Comparison of ENCODE assay signal across 27 mouse cellular contexts in the genomic region with DNA sequence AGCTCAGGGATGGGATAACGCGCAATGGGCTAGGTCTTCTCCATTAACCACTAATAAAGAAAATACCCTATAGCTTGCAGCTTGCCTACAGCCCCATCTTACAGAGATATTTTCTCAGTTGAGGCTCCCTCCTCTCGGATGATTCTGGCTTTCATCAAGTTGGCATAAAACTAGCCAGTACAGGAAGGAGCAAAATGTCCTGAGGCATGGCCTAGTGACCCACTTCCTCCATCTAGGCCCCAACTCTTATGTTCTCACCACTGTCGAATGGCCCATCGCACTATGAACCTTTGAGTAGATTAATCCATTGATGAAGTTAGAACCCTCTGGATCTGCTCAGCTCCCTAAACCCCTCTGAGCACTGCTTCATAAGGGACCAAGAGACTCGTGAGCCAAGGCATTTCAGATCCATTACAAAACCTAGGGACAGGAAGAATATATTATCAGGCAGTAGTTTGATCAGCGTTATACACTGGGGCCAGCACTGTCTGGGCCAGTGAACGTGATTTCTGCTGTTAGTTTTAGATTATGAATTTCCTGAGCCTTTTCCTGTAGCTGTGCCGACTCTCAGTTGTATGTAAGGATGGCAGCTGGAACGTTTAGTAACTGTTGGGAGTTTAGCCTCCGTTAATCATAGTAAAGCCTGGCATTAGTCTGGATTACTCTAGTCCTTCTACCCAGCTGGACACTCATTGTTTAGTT.
DNase-seq lines count a peak whose midpoint lies in the region; ATAC-seq and TF ChIP-seq lines count a peak whose summit lies in the region.
"Had no signal": no experiment of that assay in that cellular context is flagged by ENCODE, and none has a peak within 500 bp of the region (broad histone marks: within the 10 kb centered on the region; RNA-seq: fewer than 3 reads in every experiment).

No protein-coding gene starts in this region.

- no peak for DNase-seq in heart, embryonic 10.5 days (ENCODE audit: low spot score)
- no peak for DNase-seq in heart, adult 8-10 months (ENCODE audit: low spot score)
- DNase-seq in heart, adult 2 months = no peak
- no peak for DNase-seq in heart, postnatal 36 days
- DNase-seq in retina, postnatal 1 day = peak; percentile 37
- DNase-seq: adrenal gland, adult 8-10 months; adrenal gland, postnatal 25 days; cerebellum, adult 11-12 months; cerebellum, adult 8-10 months; cerebellum, postnatal 10 days; cerebellum, postnatal 36 days; embryo, embryonic 11 days; gastrocnemius, postnatal 25 days; heart, postnatal 4 days; kidney, adult 18-20 months had no signal

- no peaks in the 10 kb centered on the region for H3K79me2 ChIP-seq in heart, adult 2 months (replicated peaks; ENCODE audit: control insufficient read depth, insufficient read depth, low read length)

- no peak overlapping the region for H3K4me3 ChIP-seq in heart, embryonic 10.5 days
- H3K4me3 ChIP-seq in heart, embryonic 13.5 days = no peak overlapping the region
- H3K4me3 ChIP-seq in heart, adult 2 months = no peak overlapping the region
- H3K4me3 ChIP-seq in heart, embryonic 16.5 days (ENCODE audit: low read length) = no peak overlapping the region
- H3K4me3 ChIP-seq: embryonic facial prominence, embryonic 10.5 days; embryonic facial prominence, embryonic 13.5 days; erythroblast, embryonic 14.5 days; forebrain, embryonic 12.5 days; forebrain, embryonic 15.5 days had no signal

- no peaks in the 10 kb centered on the region for H3K27me3 ChIP-seq in heart, embryonic 10.5 days (ENCODE audit: insufficient read depth, poor library complexity, severe bottlenecking)
- no peaks in the 10 kb centered on the region for H3K27me3 ChIP-seq in heart, embryonic 13.5 days (replicated peaks)
- H3K27me3 ChIP-seq in heart, adult 2 months (ENCODE audit: control insufficient read depth, insufficient read depth, low read length) = no peaks in the 10 kb centered on the region
- H3K27me3 ChIP-seq in heart, embryonic 16.5 days (ENCODE audit: control insufficient read depth, insufficient read depth, low read length) = no peaks in the 10 kb centered on the region
- H3K27me3 ChIP-seq: embryonic facial prominence, embryonic 13.5 days; forebrain, embryonic 12.5 days; forebrain, embryonic 15.5 days had no signal

- no peaks in the 10 kb centered on the region for H3K36me3 ChIP-seq in heart, embryonic 10.5 days
- no peaks in the 10 kb centered on the region for H3K36me3 ChIP-seq in heart, embryonic 13.5 days
- no peaks in the 10 kb centered on the region for H3K36me3 ChIP-seq in heart, adult 2 months (ENCODE audit: control insufficient read depth, insufficient read depth, low read length)
- H3K36me3 ChIP-seq in heart, embryonic 16.5 days (ENCODE audit: control insufficient read depth, insufficient read depth) = no peaks in the 10 kb centered on the region
- H3K36me3 ChIP-seq: embryonic facial prominence, embryonic 10.5 days; embryonic facial prominence, embryonic 13.5 days; forebrain, embryonic 12.5 days; forebrain, embryonic 15.5 days had no signal

- H3K9ac ChIP-seq in heart, embryonic 13.5 days = no peak overlapping the region
- H3K9ac ChIP-seq in heart, adult 2 months (ENCODE audit: low read depth, low read length) = no peak overlapping the region
- H3K9ac ChIP-seq in heart, embryonic 16.5 days (ENCODE audit: low read length) = no peak overlapping the region
- H3K9ac ChIP-seq: embryonic facial prominence, embryonic 13.5 days; forebrain, embryonic 12.5 days; forebrain, embryonic 15.5 days; hindbrain, embryonic 14.5 days had no signal

- no peaks in the 10 kb centered on the region for H3K9me3 ChIP-seq in heart, embryonic 10.5 days
- no peaks in the 10 kb centered on the region for H3K9me3 ChIP-seq in heart, embryonic 13.5 days
- H3K9me3 ChIP-seq in heart, embryonic 16.5 days (replicated peaks; ENCODE audit: control insufficient read depth, low read length) = no peaks in the 10 kb centered on the region
- H3K9me3 ChIP-seq: embryonic facial prominence, embryonic 10.5 days; embryonic facial prominence, embryonic 13.5 days; forebrain, embryonic 12.5 days; forebrain, embryonic 15.5 days had no signal

- no peak for TF ChIP-seq POLR2A in heart, adult 2 months (IDR thresholded peaks at IDR 0.05; ENCODE audit: insufficient read depth, low read depth, low read length)

- intact Hi-C loops in heart, adult 2 months (cut with DNase I) = loop anchor here (10.0 kb wide), 1 partner anchor 628 kb away; no protein-coding TSS in a partner anchor
- intact Hi-C loops in heart, postnatal 36 days (cut with DNase I) = loop anchor here (5.0 kb wide), 1 partner anchor 630 kb away; no protein-coding TSS in a partner anchor

- no peak for TF ChIP-seq EP300 in heart, adult 2 months (IDR thresholded peaks at IDR 0.05; ENCODE audit: insufficient read depth, low read depth, low read length)

- 0 out of 2 replicates have a peak overlapping the region, but pooled peaks have one; percentile 9 for H3K27ac ChIP-seq in heart, embryonic 10.5 days
- peak overlapping the region; percentile 52 for H3K27ac ChIP-seq in heart, embryonic 13.5 days (replicated peaks)
- no peak overlapping the region for H3K27ac ChIP-seq in heart, adult 2 months
- H3K27ac ChIP-seq in heart, embryonic 16.5 days (ENCODE audit: low read length) = no peak overlapping the region
- H3K27ac ChIP-seq: embryonic facial prominence, embryonic 10.5 days; embryonic facial prominence, embryonic 13.5 days; forebrain, embryonic 12.5 days; forebrain, embryonic 15.5 days; hindbrain, embryonic 14.5 days; hindbrain, postnatal 0 days had no signal

- WGBS in heart, embryonic 10.5 days = 65% methylated on average over 11 of the region's 11 CpGs
- 60% methylated on average over 11 of the region's 11 CpGs for WGBS in heart, embryonic 13.5 days
- WGBS in heart, adult 2 months = 48% methylated on average over 11 of the region's 11 CpGs
- 65% methylated on average over 11 of the region's 11 CpGs for WGBS in heart, embryonic 16.5 days

- no peak for TF ChIP-seq CTCF in heart, adult 2 months (IDR thresholded peaks at IDR 0.05)

- peak; percentile 31; the same call in 1 of the 2 replicates for ATAC-seq in heart, embryonic 13.5 days (ENCODE audit: extremely low read depth, insufficient number of reproducible peaks, low FRiP score, low TSS enrichment)
- ATAC-seq in heart, embryonic 16.5 days (replicated peaks; ENCODE audit: extremely low read depth, insufficient read depth, low FRiP score) = peak; percentile 74
- ATAC-seq: activated CD4-positive, CD25-positive, alpha-beta regulatory T cell, adult 4 months; forebrain, embryonic 15.5 days; hindbrain, postnatal 0 days; inflammation-experienced regulatory T-cells, adult 6 months; intestine, embryonic 16.5 days had no signal

- H3K4me2 ChIP-seq in heart, embryonic 13.5 days = no peak overlapping the region
- H3K4me2 ChIP-seq in heart, embryonic 16.5 days (ENCODE audit: low read depth, low read length) = no peak overlapping the region
- H3K4me2 ChIP-seq: embryonic facial prominence, embryonic 13.5 days; forebrain, embryonic 12.5 days; forebrain, embryonic 15.5 days; hindbrain, embryonic 14.5 days had no signal

- peaks cover 7% of the 10 kb centered on the region; the same call in 1 of the 2 replicates for H3K4me1 ChIP-seq in heart, embryonic 10.5 days
- peaks cover 13% of the 10 kb centered on the region for H3K4me1 ChIP-seq in heart, embryonic 13.5 days
- no peaks in the 10 kb centered on the region for H3K4me1 ChIP-seq in heart, adult 2 months (ENCODE audit: control insufficient read depth, insufficient read depth, low read length)
- peaks cover 6% of the 10 kb centered on the region for H3K4me1 ChIP-seq in heart, embryonic 16.5 days (ENCODE audit: control insufficient read depth, insufficient read depth, low read length)

Comparison
In these comparisons a context has a peak if more than half of its experiments do, and no peak if none do; other contexts are left out.
1. H3K27ac ChIP-seq: peak in heart, embryonic 10.5 days (single experiment) and heart, embryonic 13.5 days (single experiment); none in heart, adult 2 months (single experiment) and heart, embryonic 16.5 days (single experiment).